Mouse (Mus musculus): ENCODE data around the gene Epb41l1.

The Epb41l1 gene

DNA sequence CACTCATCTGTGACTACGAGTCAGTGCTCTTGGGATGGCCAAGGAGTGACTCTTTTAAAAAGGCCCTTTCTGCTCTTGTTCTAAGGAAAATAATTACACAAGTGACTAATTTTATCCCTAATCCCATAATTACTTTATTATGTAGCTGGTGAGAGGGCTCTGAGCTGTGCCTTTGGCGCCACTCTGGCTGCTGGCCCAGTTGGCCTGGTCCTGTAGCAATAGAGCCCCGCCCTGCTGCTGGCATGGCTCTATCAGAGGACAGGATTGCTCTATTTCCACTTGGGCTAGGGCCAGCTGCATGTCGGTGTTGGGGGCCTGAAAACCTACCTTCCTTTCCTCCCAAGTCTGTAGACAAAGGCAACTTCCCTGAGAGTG is 36.6 kb downstream of the Epb41l1 start:
- DNase-seq (ENCODE audit: low read depth, low spot score): no peak

DNA sequence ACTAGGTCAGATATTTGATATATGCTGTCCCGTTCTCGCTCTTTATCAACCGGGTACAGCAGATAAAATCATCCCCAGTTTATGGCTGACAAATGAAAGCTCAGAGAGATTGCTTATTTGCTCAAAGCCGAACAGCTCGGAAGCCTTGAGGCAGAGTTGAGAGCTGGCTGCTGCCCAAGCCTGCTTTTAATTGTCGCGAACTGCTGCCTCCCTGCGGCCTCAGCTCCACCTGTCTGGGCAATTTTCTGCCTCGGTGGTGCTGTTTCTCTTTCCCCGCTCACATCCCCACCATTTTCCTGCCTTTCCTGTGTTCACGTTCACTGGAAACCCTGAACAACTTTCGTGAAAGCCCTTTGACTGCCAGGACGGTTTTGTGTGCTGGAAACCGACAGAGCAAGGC is 39.8 kb downstream of the Epb41l1 start:
- DNase-seq (ENCODE audit: low read depth, low spot score): no peak

DNA sequence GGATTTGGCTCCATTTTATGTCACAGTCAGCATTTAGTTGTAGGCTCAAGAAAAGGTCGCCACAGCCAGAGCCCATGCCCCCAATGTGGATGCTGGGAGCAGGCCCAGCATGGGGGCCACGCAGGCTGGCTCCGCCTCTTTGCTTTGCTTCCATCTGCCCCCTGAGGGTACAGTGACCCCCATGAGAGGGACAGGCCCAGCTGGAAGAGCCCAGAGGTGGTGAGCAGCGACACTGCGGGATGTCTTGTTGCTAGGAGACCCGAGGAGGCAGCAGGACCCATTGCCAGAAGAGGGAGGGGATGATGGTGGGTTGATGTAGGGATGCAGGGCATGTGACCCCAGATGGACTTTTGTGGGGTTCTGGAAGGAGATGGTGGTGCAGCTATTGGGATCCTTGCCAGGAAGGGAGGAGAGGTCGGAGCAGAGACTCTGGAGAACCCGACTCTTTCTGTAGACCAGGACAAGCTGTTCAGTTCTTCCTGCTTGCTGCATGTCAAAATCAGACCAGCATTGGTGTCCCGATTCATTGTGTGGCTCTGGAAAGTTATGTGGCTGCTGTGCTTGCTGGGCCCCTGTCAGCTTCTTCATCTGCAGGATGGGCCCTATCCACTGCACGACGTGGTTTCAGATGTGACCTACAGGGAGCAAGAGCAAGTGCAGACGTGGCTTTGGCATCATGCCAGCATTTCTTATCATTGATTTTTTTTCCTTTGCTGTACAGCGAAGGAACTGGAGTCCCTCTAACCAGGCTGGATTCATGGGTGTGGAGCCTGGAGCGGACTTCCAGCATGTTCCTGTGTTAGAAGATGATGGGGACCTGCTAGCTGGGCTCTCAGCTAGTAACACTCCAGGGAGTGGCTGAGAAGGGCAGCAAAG is 41.7 kb downstream of the Epb41l1 start:
- DNase-seq (ENCODE audit: low read depth, low spot score): no peak

DNA sequence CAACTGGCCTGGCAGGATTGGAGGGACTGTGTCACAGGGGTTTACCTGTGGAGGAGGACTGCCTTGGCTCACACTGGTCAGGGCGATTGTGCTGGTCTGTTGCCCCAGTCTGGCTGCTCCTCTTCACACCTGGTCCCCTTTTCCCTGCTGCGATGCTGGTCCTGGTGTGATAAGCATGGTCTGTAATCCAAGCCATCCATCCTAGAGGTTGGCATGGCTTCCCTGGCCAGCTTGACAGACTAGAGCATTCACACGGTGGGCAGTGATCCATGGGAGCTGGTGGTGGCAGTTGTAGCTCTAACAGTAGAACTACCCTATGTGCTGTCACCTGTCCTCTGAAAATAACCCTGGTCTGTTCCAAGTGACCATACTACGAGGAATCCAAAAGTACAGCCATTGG is 43.7 kb downstream of the Epb41l1 start:
- DNase-seq (ENCODE audit: low read depth, low spot score): no peak

DNA sequence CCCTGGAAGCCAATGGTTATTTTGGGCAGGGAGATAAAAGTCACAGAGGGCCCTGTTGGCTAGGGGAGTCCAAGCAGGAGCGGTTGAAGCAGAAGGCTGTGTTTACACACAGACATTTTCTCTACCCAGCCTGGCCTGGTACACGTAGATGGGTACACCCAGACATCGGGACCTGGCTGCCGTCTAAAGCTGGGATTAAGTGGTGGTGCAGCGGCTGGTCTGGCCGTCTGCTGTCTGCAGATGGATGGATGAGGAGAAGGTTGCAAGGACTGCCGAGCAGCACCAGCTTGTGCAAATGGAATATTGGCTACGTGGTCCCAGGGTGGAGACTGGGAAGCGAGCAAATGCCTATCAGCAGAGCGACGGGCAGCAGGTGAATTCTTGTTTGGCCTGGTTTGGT is 46.8 kb downstream of the Epb41l1 start:
- DNase-seq (ENCODE audit: low read depth, low spot score): no peak

DNA sequence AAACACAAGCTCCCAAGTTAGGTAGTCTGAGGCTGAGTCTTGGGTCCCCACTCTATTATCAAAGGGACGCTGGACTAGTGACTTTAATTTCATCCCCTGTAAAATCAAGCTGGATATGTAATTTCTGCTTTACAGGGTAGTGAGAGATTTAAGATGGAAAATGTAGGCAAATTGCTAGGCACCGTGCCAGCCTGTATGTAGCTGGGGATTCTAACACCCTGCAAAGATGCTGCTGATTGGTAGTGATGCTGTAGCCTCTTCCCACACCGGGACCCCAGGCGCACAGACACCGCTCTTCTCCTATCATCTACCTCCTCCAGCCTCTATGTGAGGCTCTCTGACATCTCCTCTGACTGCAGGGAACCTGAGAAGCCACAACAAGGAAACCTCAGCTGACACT is 48.2 kb downstream of the Epb41l1 start:
- no peak for DNase-seq (ENCODE audit: low read depth, low spot score)

DNA sequence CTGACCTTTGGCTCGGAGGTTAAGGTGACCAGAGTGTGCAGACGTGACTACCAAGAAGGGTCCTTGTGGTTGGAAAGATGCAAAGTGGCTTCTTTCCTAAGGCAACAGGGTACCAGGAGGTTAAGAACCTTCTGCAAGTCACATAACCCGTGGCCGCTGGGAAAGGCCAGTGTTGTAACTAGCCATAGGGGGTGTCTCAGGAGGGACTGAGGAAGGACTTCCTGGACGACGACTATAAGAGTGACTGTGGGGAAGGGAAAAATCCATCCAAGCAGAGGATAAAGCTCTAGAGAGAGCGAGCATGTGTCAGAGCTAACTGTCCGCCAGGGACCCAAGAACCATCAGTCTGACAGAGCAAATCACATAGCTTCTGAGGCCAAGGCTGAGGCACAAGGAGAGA is 48.8 kb downstream of the Epb41l1 start:
- no peak for DNase-seq (ENCODE audit: low read depth, low spot score)

DNA sequence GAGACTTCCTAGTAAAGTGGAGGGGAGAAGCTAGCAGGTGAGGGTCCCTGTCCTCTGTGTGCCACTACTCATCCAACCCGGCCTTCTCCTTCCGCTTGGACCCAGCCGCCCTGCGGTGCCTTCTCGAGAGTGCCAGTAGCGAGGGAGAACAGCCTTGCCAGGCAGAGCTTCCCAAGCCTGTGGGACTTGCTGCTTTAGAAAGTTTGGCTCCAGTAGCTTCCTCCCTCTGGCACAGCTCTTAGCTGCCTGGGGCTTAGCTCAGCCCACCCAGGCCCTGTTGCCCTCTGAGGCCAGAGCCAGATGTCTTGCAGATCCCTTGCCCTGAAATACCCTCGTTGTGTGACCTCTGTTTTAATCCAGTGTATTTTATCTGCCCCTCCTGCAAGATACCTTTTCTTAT is 50.2 kb downstream of the Epb41l1 start:
- DNase-seq (ENCODE audit: low read depth, low spot score): no peak

DNA sequence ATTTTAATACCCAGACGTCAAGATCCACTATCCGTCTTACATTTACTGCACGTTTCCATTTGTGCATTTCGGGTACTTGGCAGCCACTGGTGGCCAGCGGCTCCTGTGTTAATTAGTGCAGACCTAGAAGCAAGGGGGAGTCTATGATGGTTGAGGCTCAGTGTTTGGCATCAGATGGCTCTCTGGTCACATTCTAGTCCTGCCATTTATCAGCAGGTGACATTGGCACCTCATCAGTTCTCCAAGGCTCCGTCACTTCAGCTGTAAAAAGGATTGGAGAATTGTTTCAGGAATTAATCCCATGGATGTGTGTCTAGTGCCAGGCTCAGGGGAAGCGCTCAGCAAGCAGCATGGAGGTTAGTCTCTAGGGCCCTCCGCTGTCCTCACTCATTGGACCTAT is 51.6 kb downstream of the Epb41l1 start:
- DNase-seq (ENCODE audit: low read depth, low spot score): no peak

DNA sequence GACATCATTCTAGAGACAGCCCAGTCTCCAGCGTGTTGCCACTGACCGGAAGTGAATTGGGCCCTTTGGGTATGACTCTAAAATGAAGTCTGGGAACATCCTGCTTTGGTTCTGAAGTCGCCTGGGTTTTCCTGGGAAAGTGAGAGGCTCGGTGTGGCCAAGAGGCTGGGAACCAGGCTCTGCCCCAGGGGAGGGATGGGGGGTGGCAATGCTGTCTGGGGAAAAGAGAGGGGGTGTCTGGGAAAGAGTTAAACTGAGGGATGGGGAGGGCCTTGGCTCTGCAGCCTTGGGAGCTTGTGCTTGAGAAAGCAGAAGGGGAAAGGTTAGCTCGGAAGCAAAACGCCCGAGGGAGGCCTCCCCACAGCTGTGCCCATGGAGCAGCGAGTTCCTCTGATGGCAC is 53.0 kb downstream of the Epb41l1 start:
- no peak for DNase-seq (ENCODE audit: low read depth, low spot score)

DNA sequence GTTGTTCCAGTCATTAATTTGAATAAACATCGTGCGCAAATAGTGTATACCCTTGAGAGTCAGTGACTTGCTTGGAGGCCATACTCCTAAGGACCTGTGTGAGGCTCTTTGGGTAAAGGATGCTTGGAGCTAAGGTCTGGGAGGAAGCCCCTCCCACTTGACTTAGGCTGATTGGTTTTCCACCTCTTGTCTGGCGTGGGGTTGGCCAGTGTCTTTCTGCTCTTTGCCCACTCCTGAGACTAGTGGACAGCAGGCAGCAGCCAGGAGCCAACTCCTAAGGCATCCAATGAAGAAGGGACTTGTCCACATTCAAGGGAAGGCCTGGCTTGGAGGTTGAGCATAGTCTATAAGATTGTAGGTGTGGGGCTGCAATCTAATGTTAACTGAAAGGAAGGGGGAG is 53.4 kb downstream of the Epb41l1 start:
- no peak for DNase-seq (ENCODE audit: low read depth, low spot score)

DNA sequence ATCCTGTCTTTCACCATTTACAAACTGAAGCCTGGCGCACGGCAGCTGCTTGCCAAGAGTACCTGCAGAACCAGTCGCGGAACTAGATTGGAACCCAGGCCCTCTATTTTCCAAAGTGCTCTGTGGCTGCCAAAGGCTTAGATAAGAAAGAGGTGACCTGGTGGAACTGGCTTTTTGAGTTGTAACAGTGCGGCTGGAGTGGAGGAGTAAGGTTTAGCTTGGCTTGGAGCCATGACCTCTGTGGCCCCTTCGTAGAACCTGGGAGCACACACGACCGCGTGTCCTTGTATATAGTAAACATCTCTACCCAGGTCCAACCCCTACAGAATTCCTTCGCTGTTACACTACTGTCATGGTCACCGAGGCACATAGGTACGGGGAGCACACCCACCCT is 54.2 kb downstream of the Epb41l1 start:
- no peak for DNase-seq (ENCODE audit: low read depth, low spot score)

DNA sequence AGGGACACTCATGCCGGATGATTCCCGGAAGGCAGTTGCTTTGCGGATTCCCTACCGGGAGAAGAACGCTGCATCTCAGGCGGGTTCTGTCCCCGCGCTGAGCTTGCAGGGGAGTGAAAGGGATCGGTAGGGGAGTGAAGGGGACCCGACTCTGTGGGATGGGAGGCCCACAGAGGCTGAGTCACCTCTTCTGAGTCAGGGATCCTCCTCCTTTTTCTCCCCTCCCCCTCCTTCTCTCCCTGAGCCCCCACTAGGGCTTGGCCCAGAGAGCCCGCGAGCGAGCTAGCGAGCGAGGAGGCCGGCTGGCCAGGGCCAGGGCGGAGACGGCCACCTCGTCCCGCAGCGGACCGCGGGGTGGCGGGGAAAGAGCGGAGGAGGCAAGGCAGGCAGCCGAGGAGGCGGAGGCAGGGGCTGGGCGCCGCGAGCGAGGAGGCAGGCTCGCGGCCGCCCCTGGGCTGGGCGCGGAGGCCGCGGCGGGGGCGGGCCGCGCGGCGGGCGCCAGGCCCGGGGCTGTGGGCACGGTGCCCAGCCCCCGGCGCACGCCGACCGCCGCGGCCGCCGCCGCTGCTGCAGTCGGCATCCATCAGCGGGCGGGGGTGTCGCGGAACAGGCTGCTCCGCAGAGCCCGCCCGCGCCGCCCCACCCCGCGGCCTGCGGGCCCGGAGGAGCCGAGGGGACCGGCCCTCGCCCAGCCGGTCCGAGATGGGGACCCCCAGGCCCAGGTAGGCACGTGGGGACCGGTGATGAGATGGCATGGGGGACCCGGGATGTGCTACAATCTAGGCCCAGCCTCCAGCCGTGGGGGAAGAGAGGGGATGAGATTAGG is 54.8 kb downstream of the Epb41l1 start:
- DNase-seq (ENCODE audit: low read depth, low spot score): peak; percentile 69

DNA sequence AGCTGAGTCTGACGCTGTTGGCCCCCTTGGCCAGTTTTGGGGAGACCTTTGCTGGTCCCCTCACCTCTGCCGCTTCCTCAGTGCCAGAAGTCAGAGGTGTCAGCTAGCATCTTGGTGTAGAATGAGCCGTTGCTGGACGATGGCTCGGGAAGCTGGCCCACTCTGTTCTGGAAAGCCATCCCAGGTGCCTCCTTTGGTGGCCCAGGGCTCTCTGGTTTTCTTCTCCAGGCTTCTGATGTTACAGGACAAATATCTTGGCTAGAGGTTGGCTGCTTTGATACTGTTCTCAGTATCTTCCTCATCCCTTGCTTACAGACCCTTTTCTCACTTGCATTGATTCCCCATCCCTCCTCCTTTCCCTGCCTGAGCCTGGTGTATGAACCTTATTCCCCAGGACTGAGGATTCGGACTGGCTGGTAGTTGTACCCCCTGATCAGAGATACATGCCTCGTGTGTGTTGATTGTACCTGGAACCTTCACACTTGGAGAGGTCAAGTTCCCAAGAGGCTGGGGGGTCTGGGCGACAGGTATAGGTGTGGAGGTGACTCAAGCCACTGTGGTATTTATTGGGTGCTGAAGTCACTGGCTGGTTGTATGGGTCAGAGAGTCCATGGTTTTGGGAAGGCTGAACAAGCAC is 55.5 kb downstream of the Epb41l1 start:
- DNase-seq (ENCODE audit: low read depth, low spot score): no peak

DNA sequence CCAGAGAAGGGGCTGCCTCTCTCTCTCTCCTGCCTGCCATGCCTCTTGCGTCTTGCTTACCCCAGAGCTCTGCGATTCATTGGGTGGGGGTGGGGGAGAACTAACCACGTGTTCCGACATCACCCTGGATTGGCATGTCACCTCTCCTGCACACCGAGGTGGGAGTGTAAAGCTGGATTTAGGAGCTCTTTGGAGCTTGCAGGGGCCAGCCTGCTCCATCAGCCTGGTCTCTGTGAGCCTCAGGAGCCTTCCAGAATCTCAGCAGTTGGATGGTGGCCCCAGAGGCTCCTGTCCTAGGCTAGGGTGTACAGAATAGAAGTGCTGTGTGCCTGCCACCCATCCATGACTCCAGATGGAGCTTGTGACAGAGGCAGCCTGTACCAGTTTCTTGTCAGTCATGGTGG is 56.0 kb downstream of the Epb41l1 start:
- DNase-seq (ENCODE audit: low read depth, low spot score): peak; percentile 75

DNA sequence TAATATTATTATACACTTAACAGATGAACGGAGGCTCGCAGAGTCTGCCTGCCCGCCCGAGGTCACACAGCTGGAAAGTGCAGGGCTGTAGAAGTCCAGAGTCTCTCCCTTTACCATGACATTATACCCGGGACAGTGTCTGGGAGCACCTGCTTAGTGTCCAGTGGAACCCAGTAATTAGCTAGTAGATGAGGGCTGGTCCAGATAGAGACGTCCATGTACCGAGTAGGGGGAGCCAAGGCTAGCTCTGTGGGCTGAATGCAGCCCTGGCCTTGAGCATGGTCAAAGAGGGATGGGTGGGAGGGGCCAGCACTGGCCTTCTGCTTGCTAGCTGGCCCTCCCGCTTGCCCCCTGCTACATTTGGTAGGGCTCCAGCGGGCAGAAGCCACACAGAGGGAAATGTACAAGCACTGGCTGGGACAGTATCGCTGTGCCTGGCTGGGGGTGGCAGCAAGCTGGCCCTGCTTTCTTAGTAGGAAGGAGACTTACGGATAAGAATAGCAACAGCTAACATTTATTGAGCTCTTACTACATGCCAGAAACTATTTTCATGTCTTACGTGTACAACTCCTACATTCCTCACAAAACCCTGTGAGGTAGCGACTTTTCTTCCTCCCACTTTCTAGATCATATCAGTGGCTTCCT is 57.5 kb downstream of the Epb41l1 start:
- peak; percentile 85 for DNase-seq (ENCODE audit: low read depth, low spot score)

DNA sequence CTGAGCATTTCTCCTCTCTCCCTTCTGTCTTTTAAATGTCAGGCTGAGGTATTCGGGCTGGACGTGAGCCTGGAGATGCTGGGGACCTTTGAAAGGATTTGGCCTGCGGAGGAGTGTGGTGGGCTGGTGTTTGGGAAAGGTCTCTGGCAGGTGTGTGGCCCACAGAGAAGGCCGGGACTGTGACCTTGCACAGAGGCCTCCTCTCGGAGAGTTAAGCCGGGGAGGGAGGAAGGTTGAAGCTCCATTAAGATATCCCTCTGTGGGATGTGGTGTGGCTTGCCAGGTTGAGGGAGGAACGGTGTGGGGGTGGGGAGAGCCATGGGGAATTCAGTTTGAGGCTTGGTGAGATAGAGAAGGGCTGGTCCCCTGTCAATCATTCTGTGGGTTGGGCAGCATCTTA is 59.1 kb downstream of the Epb41l1 start:
- DNase-seq (ENCODE audit: low read depth, low spot score): no peak

DNA sequence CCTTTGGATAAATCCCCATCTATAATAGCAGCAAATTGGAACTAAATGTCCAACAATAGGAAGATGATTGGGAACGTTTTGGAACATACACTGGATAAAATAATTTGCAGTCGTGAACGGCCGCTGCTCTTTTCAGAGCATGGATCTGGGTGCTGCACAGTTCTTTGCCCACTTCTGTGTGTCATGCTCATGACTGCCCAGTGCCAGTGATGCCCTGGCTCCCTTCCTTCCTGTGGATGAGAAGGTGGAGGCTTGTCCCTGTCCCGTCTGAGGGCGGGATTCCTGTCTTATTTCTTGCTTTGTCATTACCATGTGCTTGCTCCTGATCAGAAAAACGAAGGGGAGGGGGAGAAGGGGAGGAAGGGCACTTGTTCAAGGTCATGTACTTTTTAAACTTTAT is 59.6 kb downstream of the Epb41l1 start:
- no peak for DNase-seq (ENCODE audit: low read depth, low spot score)

DNA sequence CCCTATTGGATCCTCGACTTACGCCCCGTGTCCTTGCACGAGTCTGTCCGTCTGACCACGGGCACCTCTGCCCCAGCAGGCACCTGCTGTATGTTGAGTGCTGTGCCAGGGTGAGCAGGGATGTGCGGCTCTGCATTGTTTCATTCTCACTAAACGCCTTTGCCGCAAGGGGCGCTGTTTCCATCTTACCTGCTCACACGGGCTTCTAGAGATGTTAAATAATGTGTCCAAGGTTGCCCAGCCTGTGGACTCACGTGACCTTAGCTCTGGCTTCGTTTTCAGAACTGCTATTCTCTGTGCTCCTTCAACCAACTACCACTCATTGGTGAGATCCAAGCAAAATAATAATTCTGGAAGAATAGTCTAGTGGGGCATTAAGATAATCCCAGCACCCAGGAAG is 61.6 kb downstream of the Epb41l1 start:
- no peak for DNase-seq (ENCODE audit: low read depth, low spot score)

DNA sequence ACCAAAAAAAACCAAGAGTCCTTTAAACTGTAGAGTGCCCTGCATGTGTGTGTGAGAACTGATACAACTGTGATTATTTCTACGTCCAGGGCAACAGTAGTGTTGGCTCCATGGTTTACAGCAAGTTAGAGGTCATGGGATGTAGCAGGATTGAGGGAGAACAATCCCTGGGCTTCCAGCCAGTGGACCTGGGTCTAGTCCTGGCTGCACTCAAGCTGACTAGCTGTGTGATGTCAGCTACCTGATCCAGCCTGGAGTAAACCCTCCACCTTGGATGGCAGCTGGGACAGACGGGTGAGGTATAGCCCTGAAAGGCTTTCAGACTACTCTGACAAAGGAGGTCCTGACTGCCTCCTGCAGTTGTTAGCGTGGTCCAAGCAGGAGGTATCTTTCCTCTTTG is 62.1 kb downstream of the Epb41l1 start:
- no peak for DNase-seq (ENCODE audit: low read depth, low spot score)

DNA sequence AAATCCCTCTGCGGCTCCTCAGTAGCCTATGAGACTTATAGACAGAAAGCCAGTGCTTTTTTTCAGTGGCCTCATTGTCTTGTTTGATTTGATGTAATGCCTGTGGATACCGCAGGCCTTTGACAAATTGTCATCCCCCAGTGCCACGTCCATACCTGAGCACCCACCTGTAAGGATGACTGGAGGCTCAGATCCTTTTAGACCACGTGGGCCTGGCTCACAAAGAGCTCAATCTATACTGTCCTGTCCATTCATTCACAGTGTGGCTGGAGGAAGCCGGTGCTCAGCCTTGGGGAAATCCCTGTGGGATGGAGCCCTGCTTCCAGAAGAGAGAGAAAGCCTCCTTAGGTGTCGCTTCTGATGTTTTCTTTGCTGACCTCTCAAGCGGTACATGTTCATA is 62.5 kb downstream of the Epb41l1 start:
- DNase-seq (ENCODE audit: low read depth, low spot score): no peak

Measured in telencephalon, adult 2 months (tissue).